Mouse (Mus musculus) ES-Bruce4 (cell line): ENCODE data around the gene Ube2cbp. TPM values are rescaled to one million over a fixed set of nuclear protein-coding genes. Genes with fewer than 3 reads are reported as not detected.
A peak's percentile ranks its signal among the peaks of the same experiment; 100 is the strongest.

Source experiments
- H3K27ac ChIP-seq: 2 replicates; pipeline ENCODE4 v1.5.1; 2012; ENCODE audit warnings: low read length, inconsistent platforms; ENCODE audit not compliant: insufficient read depth
- H3K27me3 ChIP-seq: 2 replicates; pipeline ENCODE4 v1.6.1; 2012; ENCODE audit warnings: mild to moderate bottlenecking, low read length, inconsistent platforms; ENCODE audit not compliant: control insufficient read depth, poor library complexity, insufficient read depth, severe bottlenecking
- H3K36me3 ChIP-seq: 2 replicates; pipeline ENCODE4 v1.6.1; 2012; ENCODE audit warnings: inconsistent platforms, mild to moderate bottlenecking, low read length, moderate library complexity; ENCODE audit not compliant: control insufficient read depth, poor library complexity, insufficient read depth, severe bottlenecking
- H3K4me1 ChIP-seq: one replicate; pipeline ENCODE4 v1.8.1; 2011; ENCODE audit warnings: low read length; ENCODE audit not compliant: control insufficient read depth, insufficient read depth
- H3K4me3 ChIP-seq: 2 replicates; pipeline ENCODE4 v1.5.1; 2011; ENCODE audit warnings: low read depth, mild to moderate bottlenecking, low read length
- H3K9ac ChIP-seq: 2 replicates; pipeline ENCODE4 v1.6.1; 2012; ENCODE audit warnings: low read depth, mild to moderate bottlenecking, inconsistent platforms; ENCODE audit not compliant: poor library complexity, severe bottlenecking
- H3K9me3 ChIP-seq: replicated peaks from 2 replicates; pipeline ENCODE4 v1.6.1; 2012; ENCODE audit warnings: mild to moderate bottlenecking, low read length, inconsistent platforms; ENCODE audit not compliant: control insufficient read depth, poor library complexity, insufficient read depth, severe bottlenecking
- CTCF ChIP-seq: IDR thresholded peaks from one replicate; pipeline ENCODE4 v1.8.1; 2011; ENCODE audit warnings: low read depth, low read length
- EP300 ChIP-seq: IDR thresholded peaks from 2 replicates; pipeline ENCODE4 v1.6.1; 2011; ENCODE audit warnings: low read depth, low read length; ENCODE audit not compliant: insufficient read depth
- POLR2A ChIP-seq: IDR thresholded peaks from one replicate; pipeline ENCODE4 v1.8.1; 2011; ENCODE audit warnings: low read length; ENCODE audit not compliant: insufficient read depth
- polyA plus RNA-seq: library from polyadenylated mRNA; stranded (reverse); fragments of >200 nt; gene quantifications from 2 replicates; pipeline ENCODE4 v1.2.4, GENCODE M21; 2011; ENCODE audit warnings: low read depth; ENCODE audit not compliant: missing spikeins, insufficient read depth, insufficient read length

The Ube2cbp gene
- polyA plus RNA-seq, 1 experiment, result 1.6 TPM

DNA sequence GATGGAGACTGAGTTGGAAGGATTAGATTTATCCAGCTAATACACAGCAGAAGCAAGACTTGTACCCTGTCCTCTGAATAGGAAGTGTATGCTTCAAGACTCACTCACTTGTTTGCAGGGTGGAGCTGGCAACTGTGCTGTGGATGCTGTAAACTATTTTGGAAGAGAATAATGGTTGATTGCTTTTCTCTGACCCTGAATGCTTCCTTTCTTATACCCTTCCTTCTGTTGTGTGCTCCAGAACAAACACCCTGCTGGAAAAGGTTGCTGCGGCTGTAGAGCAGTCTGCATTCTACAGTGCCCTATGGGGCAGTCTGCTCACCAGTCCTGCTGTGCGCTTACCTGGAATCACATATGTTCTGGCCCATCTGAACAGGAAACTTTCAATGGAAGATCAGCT lies 27.0 kb upstream of the Ube2cbp start:
- no peak overlapping the region for H3K27ac ChIP-seq
- no peak overlapping the region for H3K4me3 ChIP-seq
- H3K36me3 ChIP-seq, result no peaks in the 10 kb centered on the region
- H3K9me3 ChIP-seq, result no peaks in the 10 kb centered on the region
- H3K9ac ChIP-seq, result no peak overlapping the region
- no peaks in the 10 kb centered on the region for H3K4me1 ChIP-seq
- TF ChIP-seq CTCF (no peak), POLR2A (no peak), EP300 (no peak)
- H3K27me3 ChIP-seq, result no peaks in the 10 kb centered on the region

DNA sequence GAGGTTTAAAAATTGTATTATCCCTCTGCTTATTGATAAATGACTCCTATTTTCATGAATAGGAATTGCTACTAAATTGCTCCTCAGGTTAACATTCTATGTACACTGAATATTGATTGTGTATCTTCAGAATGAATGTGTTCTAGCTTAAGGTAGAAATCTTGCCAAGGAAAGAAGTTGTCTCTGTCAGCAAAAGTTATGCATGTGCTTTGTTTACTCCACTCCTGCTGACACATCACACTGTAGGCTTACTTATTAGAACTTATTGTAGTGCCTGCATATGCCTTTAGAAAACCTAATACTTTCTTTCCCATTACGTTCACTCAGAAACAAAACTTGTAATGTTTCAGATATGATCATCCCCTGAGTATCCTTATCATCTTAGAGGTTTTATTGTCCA lies 17.5 kb upstream of the Ube2cbp start:
- no peaks in the 10 kb centered on the region for H3K27me3 ChIP-seq
- H3K36me3 ChIP-seq, result no peaks in the 10 kb centered on the region
- no peaks in the 10 kb centered on the region for H3K4me1 ChIP-seq
- TF ChIP-seq EP300, result no peak
- no peak for TF ChIP-seq CTCF
- no peak for TF ChIP-seq POLR2A
- no peak overlapping the region for H3K27ac ChIP-seq
- no peak overlapping the region for H3K4me3 ChIP-seq
- no peak overlapping the region for H3K9ac ChIP-seq
- H3K9me3 ChIP-seq, result no peaks in the 10 kb centered on the region

DNA sequence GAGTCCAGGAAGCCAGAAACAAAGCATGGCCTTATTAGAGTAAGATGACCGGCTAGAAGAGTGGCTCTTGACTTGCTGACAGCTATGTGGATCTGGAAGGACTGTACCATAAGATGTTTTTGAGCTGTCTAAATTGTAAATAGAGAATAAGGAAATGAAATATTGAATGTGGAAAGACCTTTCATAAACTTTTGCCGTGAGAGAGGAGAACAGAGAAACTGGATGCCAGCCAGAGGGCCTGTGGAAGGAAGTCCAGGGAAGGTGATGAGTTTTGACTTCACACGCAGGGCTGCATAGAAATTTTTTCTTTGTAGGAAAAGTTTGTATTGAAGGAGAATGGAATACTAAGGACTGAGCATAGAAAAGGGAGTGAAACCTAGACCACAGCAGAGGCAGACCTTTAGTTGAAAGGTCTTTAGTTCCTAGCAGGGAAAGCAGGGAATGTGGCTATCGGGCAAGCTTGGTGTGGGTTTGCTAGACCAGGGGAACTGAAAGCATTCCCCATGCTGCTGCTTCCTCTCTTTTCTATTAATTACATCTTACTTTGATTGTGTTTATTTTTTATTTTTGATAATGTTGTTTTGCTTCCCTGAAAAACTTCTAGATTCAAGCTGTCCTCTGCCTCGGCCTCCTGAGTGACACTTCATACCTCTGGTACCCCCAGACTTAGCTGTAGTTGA lies 13.8 kb upstream of the Ube2cbp start:
- H3K27me3 ChIP-seq, result no peaks in the 10 kb centered on the region
- H3K36me3 ChIP-seq, result no peaks in the 10 kb centered on the region
- TF ChIP-seq CTCF (no peak), POLR2A (no peak), EP300 (no peak)

DNA sequence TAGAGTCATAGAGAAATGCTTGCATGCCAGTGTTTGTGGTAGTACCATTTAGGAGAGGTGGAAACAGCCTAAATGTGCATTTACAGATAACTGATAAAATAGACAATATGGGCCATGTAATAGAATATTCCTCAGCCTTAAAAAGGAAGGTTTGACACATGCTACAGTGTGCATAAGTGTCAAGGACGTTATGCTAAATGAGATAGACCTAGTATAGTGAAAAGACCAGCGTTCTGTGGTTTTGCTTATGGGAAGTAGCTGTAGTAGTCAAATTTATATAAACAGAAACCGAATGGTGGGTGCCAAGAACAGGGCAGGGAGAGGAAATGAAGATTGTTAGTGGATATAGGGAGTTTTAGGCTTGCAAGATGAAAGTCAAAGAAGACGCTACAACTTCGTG lies 12.0 kb upstream of the Ube2cbp start:
- no peak overlapping the region for H3K4me3 ChIP-seq
- H3K9ac ChIP-seq, result no peak overlapping the region
- no peaks in the 10 kb centered on the region for H3K27me3 ChIP-seq
- H3K4me1 ChIP-seq, result no peaks in the 10 kb centered on the region
- no peaks in the 10 kb centered on the region for H3K36me3 ChIP-seq
- no peaks in the 10 kb centered on the region for H3K9me3 ChIP-seq
- TF ChIP-seq POLR2A (no peak), EP300 (no peak), CTCF (no peak)
- H3K27ac ChIP-seq, result no peak overlapping the region

More for the DNA sequence above, 13.8 kb upstream of the Ube2cbp start:
- Histone ChIP-seq H3K4me1 (no peaks in the 10 kb centered on the region), H3K9me3 (no peaks in the 10 kb centered on the region), H3K4me3 (no peak overlapping the region), H3K9ac (no peak overlapping the region), H3K27ac (no peak overlapping the region)

DNA sequence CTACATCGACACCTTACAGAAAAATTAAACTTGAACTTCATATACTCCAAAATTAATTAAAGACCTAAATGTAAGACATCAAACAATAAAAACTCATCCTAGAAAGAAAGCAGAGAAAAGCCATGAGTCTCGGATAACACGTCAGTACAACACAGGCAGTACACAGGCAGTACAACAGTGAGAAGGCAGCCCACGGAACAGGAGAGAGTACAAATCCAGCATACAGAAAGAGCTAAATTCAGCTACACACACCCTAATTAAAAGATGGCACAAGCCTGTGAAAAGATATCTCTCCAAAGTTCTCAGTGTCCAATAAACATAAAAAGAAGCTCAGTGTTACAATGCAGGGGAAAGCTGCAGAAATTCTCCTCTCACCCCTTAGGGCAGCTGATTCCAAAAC lies 11.2 kb upstream of the Ube2cbp start:
- Histone ChIP-seq H3K4me1 (no peaks in the 10 kb centered on the region), H3K4me3 (no peak overlapping the region), H3K9ac (no peak overlapping the region), H3K27me3 (no peaks in the 10 kb centered on the region), H3K27ac (no peak overlapping the region), H3K36me3 (no peaks in the 10 kb centered on the region), H3K9me3 (no peaks in the 10 kb centered on the region)
- no peak for TF ChIP-seq CTCF

DNA sequence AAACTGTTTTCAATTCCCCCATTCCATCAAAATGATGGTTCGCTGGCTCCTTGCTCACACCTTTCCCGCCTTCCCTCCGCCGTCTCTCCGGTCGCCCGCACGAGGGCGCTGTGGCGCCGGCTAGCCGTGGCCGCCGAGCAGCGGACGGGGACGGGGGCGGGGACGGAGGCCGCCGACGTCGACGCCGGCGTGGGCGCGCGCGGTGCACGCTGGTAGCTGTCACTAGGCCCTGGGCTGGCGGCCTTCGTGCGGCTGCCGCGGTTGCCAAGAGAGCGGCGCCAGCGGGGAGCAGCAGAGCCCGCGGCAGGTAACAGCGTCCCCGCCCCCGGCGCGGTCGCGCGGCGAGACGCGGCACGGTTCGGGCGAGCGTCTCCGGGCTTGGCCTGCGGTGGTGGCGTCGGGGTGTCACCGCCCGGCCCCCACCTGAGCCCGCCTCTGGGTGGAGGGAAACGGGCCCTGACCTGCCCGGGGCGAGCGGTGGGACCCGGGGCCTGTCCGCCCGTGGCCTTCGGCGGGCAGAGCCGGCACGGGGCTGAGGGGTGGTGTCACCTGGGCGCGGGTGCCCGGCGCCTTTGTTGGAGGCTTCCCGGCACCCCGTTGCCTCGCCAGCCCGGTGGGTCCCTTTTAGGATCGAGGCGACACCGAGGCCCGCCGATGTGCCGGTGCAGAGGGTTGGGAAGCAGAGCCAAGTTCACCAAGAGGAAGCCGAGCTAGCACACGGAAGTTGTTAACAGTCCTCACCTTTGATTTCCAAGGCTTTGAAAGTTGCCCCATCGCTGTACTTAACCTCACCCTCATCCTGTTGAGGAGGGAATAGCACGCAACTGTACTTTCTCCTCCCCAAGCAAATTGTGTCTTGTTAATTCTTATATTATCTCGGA lies 2.5 kb upstream of the Ube2cbp start, which contains the start of gene Dop1a:
Gene Dop1a (plus strand): TSS at position 165 of the 881 bp plus-strand sequence.
- Histone ChIP-seq H3K9ac (peak within 1 kb of the TSS; percentile 88), H3K4me3 (peak within 1 kb of the TSS; percentile 68), H3K27me3 (no peaks in the 10 kb centered on the region; the same call in 1 of the 2 replicates), H3K27ac (no peak within 1 kb of the TSS), H3K36me3 (no peaks in the 10 kb centered on the region), H3K9me3 (no peaks in the 10 kb centered on the region), H3K4me1 (no peaks in the 10 kb centered on the region)
- peak; percentile 76 for TF ChIP-seq CTCF
- no peak for TF ChIP-seq POLR2A
